Mouse (Mus musculus) forebrain, embryonic 11.5 days (tissue): ENCODE data around the gene BC107364. TPM values are rescaled to one million over a fixed set of nuclear protein-coding genes. Genes with fewer than 3 reads are reported as not detected.
A peak's percentile ranks its signal among the peaks of the same experiment; 100 is the strongest.
"Not testable (repeated sequence)": the region's sequence is repeated elsewhere in the genome, so short reads cannot be mapped to it uniquely, and the experiment has no call there.

Source experiments
- ATAC-seq: fragments of 200-750 bp; cut with Nextera tagmentation; replicated peaks from 2 replicates; pipeline ENCODE4 v1.8.0; 2017; ENCODE audit warnings: moderate TSS enrichment; ENCODE audit not compliant: low FRiP score
- DNase-seq: peaks from one replicate; pipeline ENCODE4 v3.0.0-alpha.2; 2017; ENCODE audit warnings: low spot score
- H3K27ac ChIP-seq: fragments of 300-500 bp; sonication (generic); 2 replicates; pipeline ENCODE4 v1.5.1; 2014; ENCODE audit warnings: low read depth, low read length
- H3K27me3 ChIP-seq: fragments of 300-500 bp; sonication (generic); 2 replicates; pipeline ENCODE4 v1.6.1; 2014; ENCODE audit warnings: mild to moderate bottlenecking, low read length, mixed read lengths; ENCODE audit not compliant: control insufficient read depth, insufficient read depth
- H3K36me3 ChIP-seq: fragments of 300-500 bp; sonication (generic); 2 replicates; pipeline ENCODE4 v1.6.1; 2014; ENCODE audit warnings: mild to moderate bottlenecking, low read length, moderate library complexity, mixed read lengths; ENCODE audit not compliant: control insufficient read depth, insufficient read depth
- H3K4me1 ChIP-seq: fragments of 300-500 bp; sonication (generic); replicated peaks from 2 replicates; pipeline ENCODE4 v1.6.1; 2014; ENCODE audit warnings: low read length, mixed read lengths; ENCODE audit not compliant: control insufficient read depth, insufficient read depth
- H3K4me2 ChIP-seq: fragments of 300-500 bp; sonication (generic); 2 replicates; pipeline ENCODE4 v1.6.1; 2014; ENCODE audit warnings: low read depth, mild to moderate bottlenecking, low read length, moderate library complexity, mixed read lengths; ENCODE audit not compliant: severe bottlenecking
- H3K4me3 ChIP-seq: fragments of 300-500 bp; sonication (generic); 2 replicates; pipeline ENCODE4 v1.5.1; 2014; ENCODE audit warnings: low read depth, low read length
- H3K9ac ChIP-seq: fragments of 300-500 bp; sonication (generic); 2 replicates; pipeline ENCODE4 v1.6.1; 2014; ENCODE audit warnings: low read length
- H3K9me3 ChIP-seq: fragments of 300-500 bp; sonication (generic); 2 replicates; pipeline ENCODE4 v1.6.1; 2016; ENCODE audit warnings: low read length, mixed read lengths; ENCODE audit not compliant: control insufficient read depth
- WGBS: fragments of 180-500 bp; shearing (Covaris S2); extraction: QIAGEN DNeasy Blood & Tissue Kit; methylation state at CpG from one replicate; pipeline ENCODE4 v1.1.7; 2014; 5-methylcytosine and 5-hydroxymethylcytosine counted together
- polyA plus RNA-seq: library from polyadenylated mRNA; unstranded; fragments of >200 nt; fragmentation: Nextera tagmentation; extraction: Ambion mirVana; gene quantifications from 2 replicates; pipeline ENCODE4 v1.2.1, GENCODE M21; 2014

The BC107364 gene
- polyA plus RNA-seq = not detected in 2 replicates

DNA sequence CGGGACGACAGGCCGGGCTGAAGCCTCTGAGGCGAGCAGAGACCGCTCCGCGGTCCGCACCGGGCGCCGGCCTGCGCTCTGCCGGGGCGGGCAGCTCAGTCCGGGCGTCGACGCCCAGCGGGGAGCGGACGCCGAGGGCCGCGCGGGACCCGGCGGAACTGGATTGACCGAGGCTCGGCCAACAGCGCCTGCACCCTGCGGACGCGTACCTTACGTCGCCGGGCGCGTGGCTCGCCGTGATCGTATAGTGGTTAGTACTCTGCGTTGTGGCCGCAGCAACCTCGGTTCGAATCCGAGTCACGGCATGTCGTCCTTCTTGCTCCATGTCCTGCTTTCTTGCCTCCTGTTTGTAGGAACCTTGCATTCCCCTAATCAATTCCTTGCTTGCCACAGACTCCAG is at the start of gene BC107364:
TSS of gene BC107364 (minus strand) at position 45 of the 400 bp plus-strand sequence.
- H3K4me2 ChIP-seq, H3K27ac ChIP-seq, H3K36me3 ChIP-seq, H3K4me3 ChIP-seq, H3K4me1 ChIP-seq, H3K9me3 ChIP-seq, DNase-seq, H3K9ac ChIP-seq, H3K27me3 ChIP-seq: not testable (repeated sequence)
- WGBS = no CpG with 5 or more reads among the region's 48 CpGs
- peak; percentile 28 for ATAC-seq

DNA sequence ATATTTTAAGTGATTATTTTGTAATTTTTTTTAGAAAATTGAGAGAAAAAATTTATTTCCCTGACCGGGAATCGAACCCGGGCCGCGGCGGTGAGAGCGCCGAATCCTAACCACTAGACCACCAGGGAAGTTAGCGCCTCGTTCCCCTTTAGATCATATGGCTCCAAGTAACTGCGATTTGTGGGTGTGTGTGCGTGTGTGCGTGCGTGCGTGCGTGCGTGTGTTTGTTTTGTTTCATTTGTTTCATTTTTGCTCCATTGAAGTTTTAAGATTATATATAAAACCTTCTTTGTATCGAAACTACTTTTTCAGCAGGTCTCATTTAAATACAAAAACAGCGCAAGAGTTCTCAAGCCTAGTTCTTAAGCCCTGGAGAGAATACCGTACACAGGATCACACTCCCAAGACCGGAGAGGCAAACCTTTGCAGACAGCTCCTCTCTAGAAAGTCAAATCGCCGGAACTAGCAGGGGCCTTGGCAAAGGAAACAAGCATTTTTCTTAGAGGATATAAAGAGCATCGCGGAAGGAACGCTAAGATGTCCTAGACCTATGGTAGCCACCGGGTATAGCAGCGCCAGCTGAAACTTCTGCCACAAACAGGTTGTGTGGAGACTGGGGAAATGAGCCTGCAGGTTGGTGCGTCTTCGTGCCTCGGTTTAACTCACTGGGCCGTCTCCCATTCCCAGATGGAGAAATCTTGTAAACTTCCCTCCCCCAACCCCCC is 49.4 kb upstream of the BC107364 start:
- peak; percentile 95 for DNase-seq
- Histone ChIP-seq H3K4me3 (peak overlapping the region; percentile 66), H3K4me2 (peak overlapping the region; percentile 82), H3K27me3 (no peaks in the 10 kb centered on the region), H3K9me3 (no peaks in the 10 kb centered on the region), H3K4me1 (peaks cover 4% of the 10 kb centered on the region), H3K36me3 (no peaks in the 10 kb centered on the region), H3K27ac (no peak overlapping the region), H3K9ac (peak overlapping the region; percentile 39)
- WGBS = under 1% methylated on average over 32 of the region's 32 CpGs
- ATAC-seq = peak; percentile 75

- H3K9ac ChIP-seq = peak overlapping the region; percentile 69
- H3K27me3 ChIP-seq = no peaks in the 10 kb centered on the region
- peak overlapping the region; percentile 71 for H3K27ac ChIP-seq
- WGBS = under 1% methylated on average over 19 of the region's 19 CpGs
- DNase-seq (peak; percentile 87), ATAC-seq (peak; percentile 71)
- H3K4me1 ChIP-seq = peaks cover 4% of the 10 kb centered on the region
- H3K4me2 ChIP-seq = peak overlapping the region; percentile 64
- peak overlapping the region; percentile 66 for H3K4me3 ChIP-seq
- no peaks in the 10 kb centered on the region for H3K9me3 ChIP-seq
- no peaks in the 10 kb centered on the region for H3K36me3 ChIP-seq
Measured at GRCm38 (mm10) chr3:96500691-96501265, 48.7 kb upstream of the BC107364 start.

DNA sequence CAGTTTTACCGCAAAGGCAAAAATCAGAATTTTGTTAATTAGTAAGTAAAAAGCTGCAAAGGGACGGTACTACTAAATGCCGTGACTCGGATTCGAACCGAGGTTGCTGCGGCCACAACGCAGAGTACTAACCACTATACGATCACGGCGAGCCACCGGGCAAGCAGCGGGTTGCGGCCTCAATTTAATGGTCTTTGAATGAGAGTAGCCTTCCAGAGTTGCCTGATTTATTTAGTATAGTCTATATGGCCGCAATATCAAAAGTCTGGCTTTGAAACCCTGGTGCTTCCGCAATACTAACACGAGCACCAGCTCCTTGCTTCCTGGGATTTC is 48.1 kb upstream of the BC107364 start:
- Histone ChIP-seq H3K9me3 (no peaks in the 10 kb centered on the region), H3K4me2 (peak overlapping the region; percentile 64), H3K9ac (peak overlapping the region; percentile 69), H3K27ac (peak overlapping the region; percentile 71), H3K36me3 (no peaks in the 10 kb centered on the region), H3K27me3 (no peaks in the 10 kb centered on the region), H3K4me3 (peak overlapping the region; percentile 66), H3K4me1 (peaks cover 4% of the 10 kb centered on the region)
- under 1% methylated on average over 17 of the region's 17 CpGs for WGBS
- DNase-seq = peak; percentile 96
- ATAC-seq = peak; percentile 72

DNA sequence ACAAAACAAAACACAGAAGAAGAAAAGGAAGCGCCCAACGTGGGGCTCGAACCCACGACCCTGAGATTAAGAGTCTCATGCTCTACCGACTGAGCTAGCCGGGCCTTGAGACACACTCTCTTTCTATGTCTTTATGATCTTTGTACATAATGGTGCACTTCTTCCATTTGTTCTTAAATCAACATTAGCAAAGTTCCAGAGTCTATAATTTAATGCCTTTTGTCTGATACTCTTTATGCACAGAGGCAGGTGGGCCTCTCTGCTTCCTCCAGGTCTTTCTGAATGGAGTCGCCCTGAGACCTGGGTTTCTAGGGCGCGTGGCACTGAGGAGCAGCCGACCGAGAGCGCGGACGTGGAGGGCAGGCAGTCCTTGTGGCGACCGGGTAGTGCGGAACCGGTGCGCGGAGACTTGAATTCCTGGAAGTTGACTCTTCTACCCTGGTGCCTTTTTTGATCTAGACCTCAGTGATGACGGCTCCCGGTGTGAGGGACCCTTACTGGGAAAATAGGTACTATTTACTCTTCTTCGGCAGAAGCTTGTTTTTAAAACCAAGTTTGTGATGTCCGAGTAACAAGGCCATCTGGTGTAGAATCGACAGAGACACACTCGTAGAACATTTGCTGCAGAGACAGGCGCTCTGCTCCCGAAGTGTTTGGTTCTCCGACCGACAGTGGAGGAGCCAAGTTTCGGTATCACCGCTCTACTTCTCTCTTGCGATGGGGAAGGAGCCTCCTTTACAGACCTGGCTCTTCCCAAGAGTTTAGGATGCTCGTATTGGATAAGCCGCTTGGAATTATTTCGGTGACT is 47.6 kb upstream of the BC107364 start:
- under 1% methylated on average over 36 of the region's 36 CpGs for WGBS
- H3K4me2 ChIP-seq = peak overlapping the region; percentile 57

GRCm38 (mm10) chr3:96498476-96499245 is 46.6 kb upstream of the BC107364 start:
- H3K4me2 ChIP-seq = no peak overlapping the region
- H3K36me3 ChIP-seq = no peaks in the 10 kb centered on the region
- no peak overlapping the region for H3K9ac ChIP-seq
- H3K27me3 ChIP-seq = no peaks in the 10 kb centered on the region
- no peak overlapping the region for H3K4me3 ChIP-seq
- DNase-seq = no peak
- H3K9me3 ChIP-seq = no peaks in the 10 kb centered on the region
- WGBS = 89% methylated on average over 4 of the region's 4 CpGs
- H3K27ac ChIP-seq = no peak overlapping the region
- peaks cover 4% of the 10 kb centered on the region for H3K4me1 ChIP-seq
- ATAC-seq = no peak

More for the DNA sequence above, 47.6 kb upstream of the BC107364 start:
- DNase-seq (peak; percentile 90), ATAC-seq (peak; percentile 51)
- Histone ChIP-seq H3K4me3 (peak overlapping the region; percentile 66), H3K4me1 (peaks cover 4% of the 10 kb centered on the region), H3K36me3 (no peaks in the 10 kb centered on the region), H3K9ac (peak overlapping the region; percentile 50), H3K27me3 (no peaks in the 10 kb centered on the region), H3K9me3 (no peaks in the 10 kb centered on the region), H3K27ac (peak overlapping the region; percentile 55)

DNA sequence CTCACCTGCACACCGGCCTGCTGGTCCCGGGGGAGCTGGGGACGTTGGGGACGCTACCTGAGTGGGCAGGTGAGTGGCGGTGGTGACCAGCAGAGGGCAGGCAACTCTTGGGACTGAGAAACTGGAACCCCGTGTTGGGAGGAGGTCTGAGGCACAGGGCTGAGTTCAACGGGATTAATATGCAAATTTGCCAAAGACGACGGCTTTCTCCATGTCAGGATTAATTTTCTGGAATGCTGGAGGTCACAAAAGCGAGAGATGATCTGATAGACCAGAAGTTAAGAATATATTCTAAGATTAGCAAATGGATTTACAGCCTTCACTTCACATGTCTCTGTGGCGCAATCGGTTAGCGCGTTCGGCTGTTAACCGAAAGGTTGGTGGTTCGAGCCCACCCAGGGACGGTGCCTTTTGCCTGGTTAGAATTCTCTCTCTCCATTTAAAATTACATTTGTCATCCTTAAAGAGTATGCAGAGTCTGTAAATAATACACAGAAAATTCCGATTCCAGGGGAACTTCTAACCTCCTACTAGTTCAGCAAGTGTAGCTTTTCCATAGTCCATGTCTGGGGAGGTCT is 45.4 kb upstream of the BC107364 start:
- under 1% methylated on average over 19 of the region's 19 CpGs for WGBS
- DNase-seq (peak; percentile 89), ATAC-seq (peak; percentile 45)
- Histone ChIP-seq H3K27ac (no peak overlapping the region), H3K4me2 (peak overlapping the region; percentile 76), H3K36me3 (no peaks in the 10 kb centered on the region), H3K27me3 (no peaks in the 10 kb centered on the region), H3K4me1 (peaks cover 4% of the 10 kb centered on the region), H3K9me3 (no peaks in the 10 kb centered on the region), H3K4me3 (peak overlapping the region; percentile 49), H3K9ac (peak overlapping the region; percentile 14)
